Mouse (Mus musculus) CH12.LX (cell line): ENCODE data around the gene Mtx1. TPM values are rescaled to one million over a fixed set of nuclear protein-coding genes. Genes with fewer than 3 reads are reported as not detected.
A peak's percentile ranks its signal among the peaks of the same experiment; 100 is the strongest.
"Not testable (repeated sequence)": the region's sequence is repeated elsewhere in the genome, so short reads cannot be mapped to it uniquely, and the experiment has no call there.

Experiments used
- DNase-seq: peaks from one replicate; pipeline ENCODE4 v3.0.0-alpha.2; 2013; ENCODE audit errors: extremely low read depth
- H3K27ac ChIP-seq: 2 replicates; pipeline ENCODE4 v1.5.1; 2012; ENCODE audit warnings: low read depth, mild to moderate bottlenecking, control low read depth, moderate library complexity; ENCODE audit not compliant: insufficient read depth
- H3K27me3 ChIP-seq: replicated peaks from 2 replicates; pipeline ENCODE3; 2012; ENCODE audit warnings: inconsistent platforms
- H3K36me3 ChIP-seq, 2 experiments: replicated peaks in 1 of 2; 2 replicates each; pipeline versions ENCODE3 to v1.6.1; 2012; ENCODE audit warnings: inconsistent platforms in 1 of 2, low read length in 1 of 2, mild to moderate bottlenecking in 1 of 2, mixed read lengths in 1 of 2, moderate library complexity in 1 of 2; ENCODE audit not compliant: control insufficient read depth in 1 of 2, insufficient read depth in 1 of 2
- H3K4me1 ChIP-seq, 2 experiments: 2 replicates each; pipeline ENCODE4 v1.6.1; 2012; ENCODE audit warnings: inconsistent platforms in 1 of 2, moderate library complexity in 1 of 2; ENCODE audit not compliant: insufficient read depth in 2 of 2, control insufficient read depth in 1 of 2
- H3K4me2 ChIP-seq: 2 replicates; pipeline ENCODE4 v1.6.1; 2012; ENCODE audit warnings: low read depth, mild to moderate bottlenecking, control low read depth; ENCODE audit not compliant: poor library complexity, insufficient read depth, severe bottlenecking
- H3K4me3 ChIP-seq, 3 experiments: fragments of 150-350 bp in 1 of 3; sonication (generic) in 1 of 3; replicated peaks in 1 of 3; 2 replicates each; pipeline versions ENCODE3 to v1.5.1; 2011 to 2012; ENCODE audit warnings: low read depth in 2 of 3, low read length in 2 of 3, mild to moderate bottlenecking in 2 of 3, moderate library complexity in 2 of 3, control low read depth in 1 of 3, improper control_type of control experiment in 1 of 3, inconsistent platforms in 1 of 3, mixed read lengths in 1 of 3; ENCODE audit not compliant: poor library complexity in 1 of 3
- H3K79me2 ChIP-seq: replicated peaks from 2 replicates; pipeline ENCODE4 v1.6.1; 2012; ENCODE audit warnings: mild to moderate bottlenecking, moderate library complexity; ENCODE audit not compliant: control insufficient read depth, poor library complexity, insufficient read depth, severe bottlenecking; ENCODE audit errors: extremely low read depth
- H3K9ac ChIP-seq: 2 replicates; pipeline ENCODE4 v1.6.1; 2012; ENCODE audit warnings: low read depth, mild to moderate bottlenecking, control low read depth, moderate library complexity; ENCODE audit not compliant: insufficient read depth
- H3K9me3 ChIP-seq: replicated peaks from 2 replicates; pipeline ENCODE3; 2012; ENCODE audit warnings: low read length, inconsistent platforms, mixed read lengths
- RAD21 ChIP-seq: IDR thresholded peaks from 2 replicates; pipeline ENCODE4 v1.6.1; 2011; ENCODE audit warnings: low read depth, mild to moderate bottlenecking, low read length, improper control_type of control experiment, moderate library complexity
- SIN3A ChIP-seq: IDR thresholded peaks from 2 replicates; pipeline ENCODE4 v1.6.1; 2012; ENCODE audit warnings: low read length, improper control_type of control experiment, inconsistent platforms
- SMC3 ChIP-seq: IDR thresholded peaks from 2 replicates; pipeline ENCODE4 v1.6.1; 2011; ENCODE audit warnings: low read depth, low read length, improper control_type of control experiment
- TBP ChIP-seq: conservative IDR thresholded peaks from 2 replicates; pipeline ENCODE4 v1.6.1; 2011; ENCODE audit warnings: low read depth, low read length, improper control_type of control experiment
- UBTF ChIP-seq: IDR thresholded peaks from 2 replicates; pipeline ENCODE4 v1.6.1; 2012; ENCODE audit warnings: low read depth, mild to moderate bottlenecking, inconsistent platforms, low read length, improper control_type of control experiment, moderate library complexity
- ZNF384 ChIP-seq: IDR thresholded peaks from 2 replicates; pipeline ENCODE4 v1.6.1; 2012; ENCODE audit warnings: low read depth, low read length, improper control_type of control experiment, inconsistent platforms
- dilution Hi-C: fragments of 300-500 bp; cut with MboI; formaldehyde crosslinking; loops from 2 replicates; pipeline ENCODE4 v1.14.3; 2020; ENCODE audit warnings: low sequenced_read_pairs; ENCODE audit not compliant: extremely low pct_unique_long_range_greater_than_20kb, extremely low pct_ligation_motif_present
- in situ Hi-C: fragments of 300-500 bp; cut with MboI; formaldehyde crosslinking; loops from 3 replicates; pipeline ENCODE4 v1.14.3; 2019; ENCODE audit warnings: low sequenced_read_pairs, low pct_ligation_motif_present, low pct_unique_long_range_greater_than_20kb, mixed read lengths
- polyA plus RNA-seq: library from polyadenylated mRNA; unstranded; fragments of >175 nt; gene quantifications from 2 replicates; pipeline ENCODE4 v1.2.1, GENCODE M21; 2012; ENCODE audit warnings: low read depth; ENCODE audit not compliant: insufficient read length
- total RNA-seq, 2 experiments: library from RNA; depleted of rRNA; stranded (reverse); fragments of 300-350 nt in 1 of 2; fragments of >200 nt in 1 of 2; gene quantifications; 2 replicates each; pipeline ENCODE4 v1.2.3; 2012 to 2014

Gene Mtx1
- total and polyA plus RNA-seq, 3 experiments: 162 to 299 (median 205) TPM

DNA sequence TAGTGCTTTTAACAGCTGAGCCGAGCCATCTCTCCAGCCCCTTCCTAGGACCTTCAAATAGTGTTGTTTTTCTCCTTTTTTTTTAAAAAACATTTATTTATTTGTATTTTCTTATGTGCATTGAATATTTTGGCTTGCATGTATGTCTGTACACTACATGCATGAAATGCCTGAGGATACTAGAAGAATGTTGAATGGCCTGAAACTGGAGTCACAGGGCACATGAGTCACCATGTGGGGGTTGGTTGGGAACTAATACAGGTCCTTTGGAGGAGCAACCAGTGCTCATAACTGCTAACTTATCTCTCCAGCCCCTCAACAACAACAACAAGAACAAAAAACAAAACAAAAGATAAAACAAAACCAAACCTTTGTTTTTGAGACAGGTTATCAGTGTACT, 63.8 kb downstream of the Mtx1 start:
- no peak overlapping the region for H3K27ac ChIP-seq
- peak; percentile 22 for DNase-seq
- H3K4me3 ChIP-seq: no peak overlapping the region
- no peaks in the 10 kb centered on the region for H3K27me3 ChIP-seq
- dilution Hi-C loops (no loop called here), in situ Hi-C loops (no loop called here)
- H3K79me2 ChIP-seq: peaks cover 22% of the 10 kb centered on the region
- peaks cover 14 to 19% of the 10 kb centered on the region in 2 experiments for H3K36me3 ChIP-seq
- peaks cover 8 to 47% of the 10 kb centered on the region in 2 experiments for H3K4me1 ChIP-seq
- no peak overlapping the region for H3K4me2 ChIP-seq
- no peaks in the 10 kb centered on the region for H3K9me3 ChIP-seq
- TF ChIP-seq RAD21 (no peak), SIN3A (0 out of 2 replicates have a peak, but pooled peaks have one; percentile 51)
- no peak overlapping the region for H3K9ac ChIP-seq

DNA sequence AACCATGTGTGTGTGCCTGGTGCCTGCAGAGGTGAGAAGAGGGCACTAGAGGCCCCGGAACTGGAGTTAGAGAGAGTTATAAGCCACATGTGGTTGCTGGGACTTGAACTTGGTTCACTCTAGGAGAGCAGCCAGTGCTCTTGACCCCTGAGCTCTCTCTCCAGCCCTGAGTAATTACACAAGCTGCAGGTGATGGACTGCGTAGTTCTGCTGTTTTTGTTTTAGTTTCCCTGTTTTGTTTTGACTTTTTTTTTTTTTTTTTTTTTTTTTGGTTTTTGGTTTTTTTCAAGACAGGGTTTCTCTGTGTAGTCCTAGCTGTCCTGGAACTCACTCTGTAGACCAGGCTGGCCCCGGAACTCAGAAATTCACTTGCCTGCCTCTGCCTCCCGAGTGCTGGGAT, 65.1 kb downstream of the Mtx1 start:
- no peak overlapping the region for H3K4me3 ChIP-seq
- dilution Hi-C loops: no loop called here
- TF ChIP-seq SMC3 (no peak), ZNF384 (peak; percentile 55), UBTF (no peak)
- TF ChIP-seq, all 38 proteins: peak for 1
- peaks cover 4 to 45% of the 10 kb centered on the region in 2 experiments for H3K4me1 ChIP-seq
- DNase-seq: no peak
- H3K79me2 ChIP-seq: peaks cover 18% of the 10 kb centered on the region
- H3K9me3 ChIP-seq: no peaks in the 10 kb centered on the region
- H3K9ac ChIP-seq: no peak overlapping the region
- H3K4me2 ChIP-seq: no peak overlapping the region
- H3K27me3 ChIP-seq: no peaks in the 10 kb centered on the region
- H3K36me3 ChIP-seq: peaks cover 5 to 10% of the 10 kb centered on the region in 2 experiments
- in situ Hi-C loops: no loop called here
- H3K27ac ChIP-seq: no peak overlapping the region

DNA sequence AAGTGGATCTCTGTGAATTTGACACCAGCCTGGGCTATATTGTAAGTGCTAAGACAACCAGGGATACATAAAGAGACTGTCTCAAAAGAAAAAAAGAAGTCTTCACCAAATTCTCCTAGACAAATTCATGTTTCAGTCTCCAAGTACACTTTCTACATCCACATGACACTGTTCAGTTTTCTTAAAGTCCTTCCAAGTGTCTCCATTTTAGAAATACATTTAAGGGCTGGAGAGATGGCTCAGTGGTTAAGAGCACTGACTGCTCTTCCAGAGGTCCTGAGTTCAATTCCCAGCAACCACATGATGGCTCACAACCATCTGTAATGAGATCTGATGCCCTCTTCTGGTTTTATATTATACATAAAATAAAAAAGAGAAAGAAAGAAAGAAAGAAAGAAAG, 65.7 kb downstream of the Mtx1 start:
- DNase-seq, H3K27me3 ChIP-seq, H3K9me3 ChIP-seq, H3K4me3 ChIP-seq, H3K27ac ChIP-seq, H3K9ac ChIP-seq, H3K36me3 ChIP-seq, dilution Hi-C loops, in situ Hi-C loops, H3K4me2 ChIP-seq: not testable (repeated sequence)
- Histone ChIP-seq H3K4me1 (peaks cover 3 to 39% of the 10 kb centered on the region in 2 experiments), H3K79me2 (peaks cover 13% of the 10 kb centered on the region)
- peak; percentile 56; the same call in 1 of the 2 replicates for TF ChIP-seq TBP
